In the genomic region with DNA sequence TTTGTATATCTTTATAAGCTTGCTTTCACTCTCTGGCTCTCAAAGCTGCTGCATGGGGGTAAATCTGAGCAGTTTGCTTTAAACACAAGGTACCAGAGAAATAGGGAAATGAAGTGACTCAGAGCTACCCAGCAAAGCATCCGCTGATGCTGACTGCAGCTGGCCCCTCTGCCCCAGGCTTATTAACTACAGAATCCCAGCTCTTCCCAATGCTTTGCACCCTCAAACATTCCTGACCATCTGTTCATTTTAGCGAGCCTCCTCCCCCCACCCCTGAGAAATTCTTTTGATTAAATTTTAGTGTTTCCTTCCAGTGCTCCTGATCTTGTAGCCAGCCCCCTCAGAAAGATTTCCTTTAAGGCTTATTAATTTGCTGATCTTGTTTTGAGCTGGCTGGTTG, we compare ENCODE assay signal across 18 mouse cellular contexts. TPM values are rescaled to one million over a fixed set of nuclear protein-coding genes. Genes with fewer than 3 reads are reported as not detected.
A peak's percentile ranks its signal among the peaks of the same experiment; 100 is the strongest.
DNase-seq lines count a peak whose midpoint lies in the region; ATAC-seq and TF ChIP-seq lines count a peak whose summit lies in the region.
"Had no signal": no experiment of that assay in that cellular context is flagged by ENCODE, and none has a peak within 500 bp of the region (broad histone marks: within the 10 kb centered on the region; RNA-seq: fewer than 3 reads in every experiment).

No protein-coding gene starts in this region.

- no peak overlapping the region for H3K4me3 ChIP-seq in layer of hippocampus, adult 2 months
- H3K4me3 ChIP-seq in limb, embryonic 14.5 days (replicated peaks; ENCODE audit: low read length): no peak overlapping the region
- no peak overlapping the region for H3K4me3 ChIP-seq in neural tube, embryonic 15.5 days (replicated peaks)
- H3K4me3 ChIP-seq: embryonic facial prominence, embryonic 15.5 days; liver, embryonic 15.5 days; stomach, embryonic 15.5 days had no signal

- 8% methylated on average over 2 of the region's 2 CpGs for WGBS in limb, embryonic 14.5 days
- WGBS in neural tube, embryonic 15.5 days: 40% methylated on average over 2 of the region's 2 CpGs

- ATAC-seq in limb, embryonic 14.5 days (ENCODE audit: low FRiP score, low read depth): no peak
- ATAC-seq in neural tube, embryonic 15.5 days (ENCODE audit: low FRiP score): peak; percentile 43; the same call in 1 of the 2 replicates

- no peak overlapping the region for H3K9ac ChIP-seq in limb, embryonic 14.5 days (ENCODE audit: low read depth, low read length, severe bottlenecking)
- H3K9ac ChIP-seq in neural tube, embryonic 15.5 days (replicated peaks): no peak overlapping the region
- H3K9ac ChIP-seq: embryonic facial prominence, embryonic 15.5 days; liver, embryonic 15.5 days; stomach, embryonic 15.5 days had no signal

- H3K27me3 ChIP-seq in limb, embryonic 14.5 days (ENCODE audit: control insufficient read depth, insufficient read depth, low read length): no peaks in the 10 kb centered on the region
- no peaks in the 10 kb centered on the region for H3K27me3 ChIP-seq in neural tube, embryonic 15.5 days (replicated peaks)
- H3K27me3 ChIP-seq: CH12.LX; embryonic facial prominence, embryonic 15.5 days; liver, embryonic 15.5 days; stomach, embryonic 15.5 days had no signal

- no peak for TF ChIP-seq POLR2A in limb, embryonic 14.5 days (IDR thresholded peaks at IDR 0.05; ENCODE audit: borderline replicate concordance, extremely low read depth, insufficient read depth, insufficient read length)

- no peak for DNase-seq in layer of hippocampus, adult 2 months (ENCODE audit: low spot score in 2 of 2)
- DNase-seq in layer of hippocampus, postnatal 14 days (ENCODE audit: low spot score in 2 of 2): no peak
- peak; percentile 29 for DNase-seq in brain, adult 2 months (ENCODE audit: low read depth, low spot score)
- peak; percentile 10 for DNase-seq in limb, embryonic 14.5 days (ENCODE audit: low spot score)
- no peak for DNase-seq in yolk sac, embryonic 10.5 days (ENCODE audit: low spot score)
- no peak for DNase-seq in left cerebral cortex, adult 11 months (ENCODE audit: low spot score)
- DNase-seq: adrenal gland, adult 2 months; cerebellum, postnatal 36 days; kidney, adult 9 months had no signal

- TF ChIP-seq CTCF in layer of hippocampus, adult 2 months (conservative IDR thresholded peaks at IDR 0.05): no peak

- H3K9me3 ChIP-seq in limb, embryonic 14.5 days (ENCODE audit: control insufficient read depth, low read length): no peaks in the 10 kb centered on the region
- no peaks in the 10 kb centered on the region for H3K9me3 ChIP-seq in neural tube, embryonic 15.5 days (replicated peaks)
- H3K9me3 ChIP-seq: embryonic facial prominence, embryonic 15.5 days; liver, embryonic 15.5 days; stomach, embryonic 15.5 days had no signal

- no peaks in the 10 kb centered on the region for H3K4me1 ChIP-seq in limb, embryonic 14.5 days (ENCODE audit: control insufficient read depth, insufficient read depth, low read length)
- peaks cover 5% of the 10 kb centered on the region; the same call in 1 of the 2 replicates for H3K4me1 ChIP-seq in neural tube, embryonic 15.5 days
- H3K4me1 ChIP-seq: embryonic facial prominence, embryonic 15.5 days; liver, embryonic 15.5 days; stomach, embryonic 15.5 days had no signal

- H3K4me2 ChIP-seq in limb, embryonic 14.5 days (replicated peaks; ENCODE audit: low read depth, low read length, severe bottlenecking): no peak overlapping the region
- H3K4me2 ChIP-seq in neural tube, embryonic 15.5 days: no peak overlapping the region
- H3K4me2 ChIP-seq: embryonic facial prominence, embryonic 15.5 days; liver, embryonic 15.5 days; stomach, embryonic 15.5 days had no signal

- H3K27ac ChIP-seq in layer of hippocampus, adult 2 months: peak overlapping the region; percentile 28; the same call in 1 of the 2 replicates
- H3K27ac ChIP-seq in limb, embryonic 14.5 days (replicated peaks; ENCODE audit: low read depth, low read length): no peak overlapping the region
- H3K27ac ChIP-seq in neural tube, embryonic 15.5 days (replicated peaks): no peak overlapping the region; the same call in 1 of the 2 replicates
- H3K27ac ChIP-seq: embryonic facial prominence, embryonic 15.5 days; liver, embryonic 15.5 days; stomach, embryonic 15.5 days had no signal

- no peaks in the 10 kb centered on the region for H3K36me3 ChIP-seq in limb, embryonic 14.5 days (ENCODE audit: control insufficient read depth, insufficient read depth, low read length)
- no peaks in the 10 kb centered on the region for H3K36me3 ChIP-seq in neural tube, embryonic 15.5 days
- H3K36me3 ChIP-seq: embryonic facial prominence, embryonic 15.5 days; liver, embryonic 15.5 days; stomach, embryonic 15.5 days had no signal

RNA-seq across cellular contexts. Expression of a gene that starts 24.4 kb away (rescaled TPM):
- total RNA-seq in layer of hippocampus, adult 2 months (2021): not detected
- not detected for total RNA-seq in layer of hippocampus, postnatal 14 days (2021)
- polyA plus RNA-seq in limb, embryonic 14.5 days (2012; rRNA removed): not detected in 2 replicates
- polyA plus RNA-seq in limb, embryonic 14.5 days (2014; fragmentation: Nextera tagmentation; extraction: Ambion mirVana): not detected in 2 replicates
- not detected in 2 replicates for polyA plus RNA-seq in neural tube, embryonic 15.5 days (2015; fragmentation: Nextera tagmentation; extraction: Ambion mirVana)
- total RNA-seq: adrenal gland, adult 2 months; CH12.LX; layer of hippocampus, adult 8-10 months; left cerebral cortex, postnatal 25 days had no signal
- polyA plus RNA-seq: adrenal gland, adult 2 months; embryonic facial prominence, embryonic 15.5 days; gonadal fat pad, adult 2 months; heart, embryonic 14.5 days; liver, embryonic 15.5 days; stomach, embryonic 15.5 days had no signal

Comparison
In these comparisons a context has a peak if more than half of its experiments do, and no peak if none do; other contexts are left out.
1. DNase-seq: peak in brain, adult 2 months (single experiment) and limb, embryonic 14.5 days (single experiment); none in layer of hippocampus, adult 2 months (0 of 2), layer of hippocampus, postnatal 14 days (0 of 2), yolk sac, embryonic 10.5 days (single experiment) and left cerebral cortex, adult 11 months (single experiment).